Mouse (Mus musculus) forebrain, postnatal 0 days (tissue): ENCODE results near the gene Nek8. TPM values are rescaled to one million over a fixed set of nuclear protein-coding genes. Genes with fewer than 3 reads are reported as not detected.

Experiments
- ATAC-seq: fragments of 200-750 bp; cut with Nextera tagmentation; 2 replicates; pipeline ENCODE4 v1.8.0; 2017; ENCODE audit warnings: mild to moderate bottlenecking, moderate library complexity
- DNase-seq: peaks from one replicate; pipeline ENCODE4 v3.0.0-alpha.2; 2015
- H3K27ac ChIP-seq: fragments of 300-500 bp; sonication (generic); 2 replicates; pipeline ENCODE4 v1.5.1; 2014; ENCODE audit warnings: low read depth, mild to moderate bottlenecking, antibody characterized with exemption, low read length, moderate library complexity, mixed read lengths
- H3K27me3 ChIP-seq: fragments of 300-500 bp; sonication (generic); 2 replicates; pipeline ENCODE4 v1.6.1; 2014; ENCODE audit warnings: mild to moderate bottlenecking, low read length, mixed read lengths; ENCODE audit not compliant: insufficient read depth
- H3K36me3 ChIP-seq: fragments of 300-500 bp; sonication (generic); 2 replicates; pipeline ENCODE4 v1.6.1; 2014; ENCODE audit warnings: mild to moderate bottlenecking, moderate library complexity; ENCODE audit not compliant: insufficient read depth
- H3K4me1 ChIP-seq: fragments of 300-500 bp; sonication (generic); 2 replicates; pipeline ENCODE4 v1.6.1; 2014; ENCODE audit warnings: antibody characterized with exemption; ENCODE audit not compliant: insufficient read depth
- H3K4me2 ChIP-seq: fragments of 300-500 bp; sonication (generic); 2 replicates; pipeline ENCODE4 v1.6.1; 2014; ENCODE audit warnings: low read depth, mild to moderate bottlenecking, moderate library complexity
- H3K4me3 ChIP-seq: fragments of 300-500 bp; sonication (generic); 2 replicates; pipeline ENCODE4 v1.5.1; 2014; ENCODE audit warnings: low read depth, low read length, mixed read lengths
- H3K9ac ChIP-seq: fragments of 300-500 bp; sonication (generic); 2 replicates; pipeline ENCODE4 v1.6.1; 2014; ENCODE audit warnings: mild to moderate bottlenecking
- H3K9me3 ChIP-seq: fragments of 300-500 bp; sonication (generic); 2 replicates; pipeline ENCODE4 v1.6.1; 2016; ENCODE audit warnings: low read length
- CTCF ChIP-seq: sonication (generic); IDR thresholded peaks from 2 replicates; pipeline ENCODE4 v1.5.1; 2016; ENCODE audit warnings: antibody characterized with exemption, control low read depth, low read depth
- WGBS: fragments of 180-500 bp; shearing (Covaris S2); extraction: QIAGEN DNeasy Blood & Tissue Kit; methylation state at CpG from one replicate; pipeline ENCODE4 v1.1.7; 2014; 5-methylcytosine and 5-hydroxymethylcytosine counted together
- polyA plus RNA-seq: library from polyadenylated mRNA; unstranded; fragments of >200 nt; fragmentation: Nextera tagmentation; extraction: Ambion mirVana; gene quantifications from 2 replicates; pipeline ENCODE4 v1.2.1, GENCODE M21; 2015
- total RNA-seq: library from RNA; depleted of rRNA; stranded (reverse); fragments of >200 nt; gene quantifications from 2 replicates; pipeline ENCODE4 v1.2.3, GENCODE M21; 2014

Nek8 gene
- total and polyA plus RNA-seq, 2 experiments from 2014 or later = 4.7 to 5.7 TPM

DNA sequence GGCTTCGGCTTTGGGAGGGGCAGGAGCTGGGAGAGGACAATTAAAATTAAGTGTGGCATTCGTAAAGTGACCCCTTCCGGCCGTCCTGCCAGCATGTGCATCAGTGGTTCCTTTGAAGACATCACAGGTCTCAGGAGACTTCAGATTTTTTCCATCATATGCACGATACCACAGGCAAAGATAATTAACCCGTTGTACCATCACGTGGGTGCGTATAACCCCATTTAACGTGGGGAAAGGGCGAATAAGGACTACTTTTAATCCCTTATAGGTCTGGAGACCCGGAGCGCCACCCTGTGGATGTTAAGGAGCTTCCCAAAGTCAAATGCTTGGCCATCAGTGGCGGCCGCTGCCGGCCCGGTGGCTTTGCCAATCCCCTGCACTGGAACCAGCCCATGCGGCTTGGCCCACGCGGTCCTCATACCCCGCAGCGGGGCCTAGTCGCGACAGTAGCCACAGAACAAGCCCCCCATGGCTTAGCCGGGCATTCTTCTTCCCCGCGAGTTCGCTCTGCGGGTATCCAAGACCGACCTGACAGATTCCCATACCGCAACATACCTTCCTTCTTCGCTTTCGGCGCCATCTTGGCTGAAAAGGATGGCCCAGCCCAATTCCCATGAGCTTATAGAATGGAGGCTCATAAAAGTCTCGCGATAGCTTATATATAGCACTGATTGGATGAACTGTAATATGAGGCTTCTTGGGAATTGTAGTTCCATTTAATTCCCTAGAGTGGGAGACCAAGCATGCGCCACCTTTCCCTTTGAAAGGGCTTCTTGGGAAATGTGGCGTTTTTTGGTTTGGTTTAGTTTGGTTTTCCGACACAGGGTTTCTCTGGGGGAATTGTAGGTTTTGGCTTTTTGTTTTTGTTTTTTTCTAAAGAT lies 6.7 kb upstream of the Nek8 start, which contains the start of gene Rpl23a:
Rpl23a (minus strand) TSS at position 624 of the 884 bp plus-strand sequence.
- Histone ChIP-seq H3K4me1 (peaks cover 13% of the 10 kb centered on the region), H3K4me3 (peak within 1 kb of the TSS; percentile 90)
- WGBS = under 1% methylated on average over 38 of the region's 38 CpGs

GRCm38 (mm10) chr11:78182450-78182849 lies 6.0 kb upstream of the Nek8 start:
- H3K4me2 ChIP-seq = peak overlapping the region; percentile 55
- peak overlapping the region; percentile 91 for H3K9ac ChIP-seq
- no peak for DNase-seq
- no peak overlapping the region; the same call in 1 of the 2 replicates for H3K27ac ChIP-seq
- 11% methylated on average over 7 of the region's 7 CpGs for WGBS
- H3K36me3 ChIP-seq = peaks cover 22% of the 10 kb centered on the region
- no peak for TF ChIP-seq CTCF
- no peak for ATAC-seq
- peaks cover 14% of the 10 kb centered on the region for H3K4me1 ChIP-seq
- H3K27me3 ChIP-seq = no peaks in the 10 kb centered on the region
- H3K9me3 ChIP-seq = no peaks in the 10 kb centered on the region
- H3K4me3 ChIP-seq = peak overlapping the region; percentile 90

More for the DNA sequence above, 6.7 kb upstream of the Nek8 start, which contains the start of gene Rpl23a:
- Histone ChIP-seq H3K36me3 (peaks cover 22% of the 10 kb centered on the region), H3K9ac (peak within 1 kb of the TSS; percentile 91), H3K27ac (peak within 1 kb of the TSS; percentile 98), H3K27me3 (no peaks in the 10 kb centered on the region), H3K4me2 (peak within 1 kb of the TSS; percentile 55), H3K9me3 (no peaks in the 10 kb centered on the region)
- DNase-seq = peak; percentile 94
- peak; percentile 97 for ATAC-seq
- peak; percentile 56 for TF ChIP-seq CTCF

DNA sequence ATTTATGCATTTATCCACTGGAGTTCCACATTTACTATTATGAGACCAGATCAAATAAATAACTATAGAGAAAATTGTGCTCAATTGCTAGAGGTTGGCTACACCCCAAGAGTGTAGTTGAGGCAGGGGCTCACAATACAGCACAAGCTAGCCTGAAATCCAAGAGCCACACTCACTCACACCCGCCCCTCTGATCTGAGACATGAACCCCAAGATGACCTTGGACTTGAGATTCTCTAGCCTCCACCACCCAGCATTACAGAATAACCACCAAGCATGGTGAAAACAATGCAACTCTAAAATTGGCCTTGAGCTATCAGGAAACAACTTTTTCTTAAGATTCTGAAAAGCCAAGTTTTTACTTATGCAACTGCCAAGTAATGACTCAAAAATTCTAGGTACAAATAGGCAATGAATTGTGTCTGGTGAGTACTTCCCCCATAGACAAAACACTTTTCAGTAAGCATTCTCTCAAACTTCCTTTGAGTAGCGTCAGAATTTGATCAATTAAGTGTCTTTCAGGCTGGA lies 5.4 kb upstream of the Nek8 start:
- Histone ChIP-seq H3K27me3 (no peaks in the 10 kb centered on the region), H3K4me3 (peak overlapping the region; percentile 90), H3K9ac (peak overlapping the region; percentile 91), H3K4me1 (peaks cover 19% of the 10 kb centered on the region), H3K27ac (no peak overlapping the region), H3K4me2 (peak overlapping the region; percentile 55), H3K9me3 (no peaks in the 10 kb centered on the region), H3K36me3 (peaks cover 22% of the 10 kb centered on the region)
- ATAC-seq (no peak), DNase-seq (no peak)
- no peak for TF ChIP-seq CTCF
- 42% methylated on average over 2 of the region's 2 CpGs for WGBS

DNA sequence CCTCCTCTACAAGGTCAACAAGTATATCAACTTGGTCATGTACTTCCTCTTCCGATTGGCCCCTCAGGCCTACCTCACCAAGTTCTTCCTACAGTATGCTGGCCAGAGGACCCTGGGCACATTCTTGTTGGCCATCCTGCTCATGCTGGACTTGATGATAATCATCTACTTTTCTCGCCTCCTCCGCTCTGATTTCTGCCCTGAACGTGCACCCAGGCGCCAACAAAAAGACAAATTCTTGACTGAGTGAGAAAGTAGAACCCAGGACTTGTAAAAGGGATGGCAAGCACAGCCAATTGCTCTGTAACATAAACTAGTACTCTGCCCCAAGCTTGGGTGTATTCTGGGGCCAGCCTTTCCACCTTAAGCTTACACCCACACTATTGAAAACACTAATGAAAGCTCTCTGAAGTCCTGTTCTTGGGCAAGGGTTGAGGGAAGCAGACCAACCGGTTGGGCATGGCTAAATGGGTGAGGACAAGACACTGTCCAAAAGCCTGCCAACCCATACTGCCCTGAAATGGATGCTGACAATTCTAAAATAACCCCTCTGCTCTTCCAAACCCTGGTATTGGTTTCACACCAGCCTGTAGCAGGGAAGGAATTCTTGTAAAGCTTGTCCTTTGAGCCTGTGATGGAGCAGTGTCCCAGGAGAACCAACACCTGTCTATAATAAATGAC lies 3.7 kb upstream of the Nek8 start:
- no peak for DNase-seq
- TF ChIP-seq CTCF = no peak
- 76% methylated on average over 6 of the region's 6 CpGs for whole genome bisulfite sequencing
- H3K4me3 ChIP-seq = no peak overlapping the region
- no peaks in the 10 kb centered on the region for H3K9me3 ChIP-seq
- no peak overlapping the region for H3K4me2 ChIP-seq
- no peak overlapping the region for H3K9ac ChIP-seq
- H3K27me3 ChIP-seq = no peaks in the 10 kb centered on the region
- peaks cover 21% of the 10 kb centered on the region for H3K4me1 ChIP-seq
- no peak overlapping the region for H3K27ac ChIP-seq
- peaks cover 22% of the 10 kb centered on the region for H3K36me3 ChIP-seq
- no peak for ATAC-seq

GRCm38 (mm10) chr11:78179438-78179999 lies 3.0 kb upstream of the Nek8 start:
- Histone ChIP-seq H3K9me3 (no peaks in the 10 kb centered on the region), H3K27me3 (no peaks in the 10 kb centered on the region), H3K4me1 (peaks cover 21% of the 10 kb centered on the region), H3K9ac (0 out of 2 replicates have a peak overlapping the region, but pooled peaks have one; percentile 58), H3K27ac (0 out of 2 replicates have a peak overlapping the region, but pooled peaks have one; percentile 83), H3K4me2 (peak overlapping the region; percentile 73), H3K4me3 (peak overlapping the region; percentile 51; the same call in 1 of the 2 replicates), H3K36me3 (peaks cover 22% of the 10 kb centered on the region)
- peak; percentile 0 for TF ChIP-seq CTCF
- ATAC-seq = no peak
- no peak for DNase-seq
- 30% methylated on average over 8 of the region's 8 CpGs for WGBS

GRCm38 (mm10) chr11:78178859-78179437 lies 2.5 kb upstream of the Nek8 start:
- Histone ChIP-seq H3K36me3 (peaks cover 22% of the 10 kb centered on the region), H3K4me1 (peaks cover 20% of the 10 kb centered on the region), H3K27ac (peak overlapping the region; percentile 83), H3K4me3 (peak overlapping the region; percentile 51), H3K27me3 (no peaks in the 10 kb centered on the region), H3K9ac (peak overlapping the region; percentile 58), H3K9me3 (no peaks in the 10 kb centered on the region), H3K4me2 (peak overlapping the region; percentile 73)
- ATAC-seq = no peak
- peak; percentile 32 for TF ChIP-seq CTCF
- peak; percentile 81 for DNase-seq
- 5% methylated on average over 29 of the region's 29 CpGs for WGBS
